Mouse (Mus musculus) embryonic facial prominence, embryonic 12.5 days (tissue): ENCODE measurements around the gene Catip. TPM values are rescaled to one million over a fixed set of nuclear protein-coding genes. Genes with fewer than 3 reads are reported as not detected.

Experiments used
- ATAC-seq: fragments of 200-750 bp; cut with Nextera tagmentation; 2 replicates; pipeline ENCODE4 v1.8.0; 2017; ENCODE audit not compliant: insufficient number of reproducible peaks, insufficient read depth, low FRiP score, low TSS enrichment
- H3K27ac ChIP-seq: fragments of 300-500 bp; sonication (generic); 2 replicates; pipeline ENCODE4 v1.5.1; 2016; ENCODE audit warnings: mild to moderate bottlenecking
- H3K27me3 ChIP-seq: fragments of 300-500 bp; sonication (generic); 2 replicates; pipeline ENCODE4 v1.6.1; 2016; ENCODE audit warnings: mild to moderate bottlenecking, moderate library complexity
- H3K36me3 ChIP-seq: fragments of 300-500 bp; sonication (generic); 2 replicates; pipeline ENCODE4 v1.6.1; 2016; ENCODE audit warnings: mild to moderate bottlenecking
- H3K4me1 ChIP-seq: fragments of 300-500 bp; sonication (generic); 2 replicates; pipeline ENCODE4 v1.6.1; 2016
- H3K4me2 ChIP-seq: fragments of 300-500 bp; sonication (generic); replicated peaks from 2 replicates; pipeline ENCODE4 v1.6.1; 2016; ENCODE audit warnings: mild to moderate bottlenecking, moderate library complexity
- H3K4me3 ChIP-seq: fragments of 300-500 bp; sonication (generic); 2 replicates; pipeline ENCODE4 v1.5.1; 2016; ENCODE audit warnings: mild to moderate bottlenecking
- H3K9ac ChIP-seq: fragments of 300-500 bp; sonication (generic); 2 replicates; pipeline ENCODE4 v1.6.1; 2016; ENCODE audit warnings: mild to moderate bottlenecking, moderate library complexity
- H3K9me3 ChIP-seq: fragments of 300-500 bp; sonication (generic); 2 replicates; pipeline ENCODE4 v1.6.1; 2016; ENCODE audit warnings: mild to moderate bottlenecking, moderate library complexity
- WGBS: fragments of 180-500 bp; shearing (Covaris S2); methylation state at CpG from one replicate; pipeline ENCODE4 v1.1.7; 2016; 5-methylcytosine and 5-hydroxymethylcytosine counted together
- microRNA counts: library from miRNA; unstranded; fragments of <30 nt; microRNA quantifications from one replicate; lab custom pipeline; 2017
- microRNA-seq: library from miRNA; unstranded; fragments of <30 nt; microRNA quantifications from one replicate; pipeline ENCODE4, GENCODE M21; 2017
- polyA plus RNA-seq: library from polyadenylated mRNA; unstranded; fragments of >200 nt; fragmentation: Nextera tagmentation; extraction: Ambion mirVana; gene quantifications from 2 replicates; pipeline ENCODE4 v1.2.1, GENCODE M21; 2016

Catip gene
- polyA plus RNA-seq, 1 experiment from 2014 or later = 0.93 TPM

DNA sequence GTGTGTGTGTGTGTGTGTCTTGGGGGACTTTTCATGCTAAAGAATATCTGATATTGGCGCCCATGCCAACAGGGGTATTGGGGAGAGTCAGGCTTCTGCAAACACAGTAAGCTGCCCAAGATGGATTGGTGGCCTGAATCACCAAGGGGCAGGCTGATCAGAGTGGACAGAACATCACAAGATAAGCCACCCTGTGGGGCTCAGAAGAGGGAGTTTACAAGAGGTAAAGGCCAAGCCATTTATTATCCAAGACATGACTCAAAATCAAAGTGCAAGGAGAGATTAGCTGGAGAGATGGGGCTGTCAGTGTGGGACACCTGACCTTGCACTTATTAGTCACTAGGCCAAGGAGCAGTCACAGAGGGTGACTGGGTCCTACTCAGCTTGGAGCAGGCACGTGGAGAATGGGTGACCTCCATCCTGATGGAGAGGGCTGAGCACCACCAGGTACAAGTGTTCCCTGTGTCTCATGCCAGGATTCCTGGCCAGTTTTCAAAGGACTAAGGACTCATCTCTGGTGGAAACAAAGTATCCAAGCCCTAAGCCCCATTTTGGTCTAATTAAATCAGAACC, 49.9 kb downstream of the Catip start:
- Histone ChIP-seq H3K36me3 (no peaks in the 10 kb centered on the region), H3K4me3 (no peak overlapping the region), H3K4me1 (no peaks in the 10 kb centered on the region), H3K9me3 (no peaks in the 10 kb centered on the region), H3K4me2 (no peak overlapping the region), H3K27ac (no peak overlapping the region), H3K27me3 (no peaks in the 10 kb centered on the region), H3K9ac (no peak overlapping the region)
- 48% methylated on average over 2 of the region's 2 CpGs for WGBS
- ATAC-seq = no peak

DNA sequence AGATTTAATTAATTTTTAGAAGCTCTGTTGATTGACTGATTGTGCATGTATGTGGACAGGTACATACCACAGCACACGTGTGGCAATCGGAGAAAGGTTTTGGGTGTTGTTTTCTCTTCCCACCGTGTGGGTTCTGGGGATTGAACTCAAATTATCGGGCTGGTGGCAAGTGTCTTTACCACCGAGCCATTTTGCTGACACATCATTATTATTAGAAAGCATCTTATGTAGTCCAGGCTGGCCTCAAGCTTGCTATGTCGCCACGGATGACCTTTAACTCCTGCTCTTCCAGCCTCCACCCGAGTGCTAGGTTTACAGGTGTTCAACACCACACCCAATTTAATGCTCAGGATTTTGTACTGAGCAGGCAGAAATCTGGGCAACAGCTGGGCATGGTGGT, 50.8 kb downstream of the Catip start:
- no peak overlapping the region for H3K9ac ChIP-seq
- no peaks in the 10 kb centered on the region for H3K27me3 ChIP-seq
- no peak for ATAC-seq
- H3K4me2 ChIP-seq = no peak overlapping the region
- WGBS = 77% methylated on average over 8 of the region's 8 CpGs
- H3K4me1 ChIP-seq = no peaks in the 10 kb centered on the region
- H3K27ac ChIP-seq = no peak overlapping the region
- no peaks in the 10 kb centered on the region for H3K9me3 ChIP-seq
- no peaks in the 10 kb centered on the region for H3K36me3 ChIP-seq
- no peak overlapping the region for H3K4me3 ChIP-seq

DNA sequence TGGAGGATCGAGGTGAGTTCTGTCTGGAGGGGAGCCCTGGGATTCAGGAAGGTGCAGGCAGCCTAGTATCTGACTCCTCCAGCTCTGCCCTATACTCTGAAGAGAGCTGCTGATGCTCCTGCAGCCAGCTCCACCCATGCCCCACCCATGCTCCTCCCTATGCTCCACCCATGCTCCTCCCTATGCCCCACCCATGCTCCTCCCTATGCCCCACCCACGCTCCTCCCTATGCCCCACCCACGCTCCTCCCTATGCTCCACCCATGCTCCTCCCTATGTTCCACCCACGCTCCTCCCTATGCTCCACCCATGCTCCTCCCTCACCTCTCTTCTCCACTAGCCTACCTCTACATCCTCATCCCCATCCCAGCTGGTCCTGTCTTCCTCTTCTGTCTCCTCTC, 53.2 kb downstream of the Catip start:
- H3K4me1 ChIP-seq = no peaks in the 10 kb centered on the region

More for the DNA sequence above, 53.2 kb downstream of the Catip start:
- no peaks in the 10 kb centered on the region for H3K9me3 ChIP-seq
- no peak overlapping the region for H3K4me2 ChIP-seq
- H3K9ac ChIP-seq = no peak overlapping the region
- no peak for ATAC-seq
- no peaks in the 10 kb centered on the region for H3K27me3 ChIP-seq
- H3K4me3 ChIP-seq = no peak overlapping the region
- WGBS = 42% methylated on average over 4 of the region's 4 CpGs
- no peak overlapping the region for H3K27ac ChIP-seq
- H3K36me3 ChIP-seq = no peaks in the 10 kb centered on the region

MicroRNAs within 50 kb of the gene (microRNA counts, 519-probe panel; counts per million panel counts)
- 3,160 counts per million, percentile 71 among the panel's probes with 10 or more counts for microRNA mmu-miR-26b (lab: Ali Mortazavi, UCI)

Small RNAs within 50 kb of the gene (microRNA-seq; reads per million reads assigned to microRNA genes)
- gene Mir26b = 28,389 reads per million, percentile 98 among the genes with 10 or more reads in this experiment

Other genes starting within 250 kb of the Catip start
- gene Tns1, start 237.7 kb upstream of the Catip start, polyA plus RNA-seq = 38.8 and 39.4 TPM in 2 replicates
- 0.22 and 0.26 TPM in 2 replicates for gene Rufy4, start 236.6 kb upstream of the Catip start, polyA plus RNA-seq
- 0.08 and 0.10 TPM in 2 replicates for gene Cxcr2, start 208.1 kb upstream of the Catip start, polyA plus RNA-seq
- not detected in 2 replicates for gene Cxcr1, start 167.5 kb upstream of the Catip start, polyA plus RNA-seq
- 378 and 381 TPM in 2 replicates for gene Arpc2, start 126.0 kb upstream of the Catip start, polyA plus RNA-seq
- gene Gpbar1, start 83.6 kb upstream of the Catip start, polyA plus RNA-seq = not detected in 2 replicates
- 211 and 213 TPM in 2 replicates for gene Aamp, start 77.4 kb upstream of the Catip start, polyA plus RNA-seq
- 106 TPM in 2 replicates for gene Pnkd, start 77.2 kb upstream of the Catip start, polyA plus RNA-seq
- 18.4 and 20.1 TPM in 2 replicates for gene Tmbim1, start 56.5 kb upstream of the Catip start, polyA plus RNA-seq
- gene Slc11a1, start 13.1 kb downstream of the Catip start, polyA plus RNA-seq = 4.1 and 5.0 TPM in 2 replicates
- 75.7 and 78.9 TPM in 2 replicates for gene Ctdsp1, start 29.4 kb downstream of the Catip start, polyA plus RNA-seq
- gene Vil1, start 47.3 kb downstream of the Catip start, polyA plus RNA-seq = 0.23 and 0.24 TPM in 2 replicates
- gene Cnot9, start 143.9 kb downstream of the Catip start, polyA plus RNA-seq = 70.1 and 71.5 TPM in 2 replicates
- gene Plcd4, start 180.8 kb downstream of the Catip start, polyA plus RNA-seq = 0.89 and 1.2 TPM in 2 replicates
- gene Usp37, start 182.2 kb downstream of the Catip start, polyA plus RNA-seq = 39.8 and 41.7 TPM in 2 replicates
- 9.5 and 10.5 TPM in 2 replicates for gene Zfp142, start 226.1 kb downstream of the Catip start, polyA plus RNA-seq
- 15.2 and 17.8 TPM in 2 replicates for gene Bcs1l, start 226.2 kb downstream of the Catip start, polyA plus RNA-seq
- gene Rnf25, start 239.3 kb downstream of the Catip start, polyA plus RNA-seq = 37.9 and 39.0 TPM in 2 replicates
- 13.7 and 13.9 TPM in 2 replicates for gene Stk36, start 239.3 kb downstream of the Catip start, polyA plus RNA-seq